Mouse (Mus musculus) heart, adult 11 months (tissue): ENCODE measurements around the gene Gnas.
A peak's percentile ranks its signal among the peaks of the same experiment; 100 is the strongest.

ENCODE experiments used
- DNase-seq: peaks from one replicate; pipeline ENCODE4 v3.0.0; 2022

The Gnas gene

GRCm38 (mm10) chr2:174381021-174381420 lies 96.9 kb downstream of the Gnas start:
- no peak for DNase-seq

- DNase-seq = peak; percentile 52
These were observed 107.8 kb downstream of the Gnas start for GRCm38 (mm10) chr2:174391936-174392335.

- peak; percentile 59 for DNase-seq
These were observed 108.4 kb downstream of the Gnas start for GRCm38 (mm10) chr2:174392554-174392953.

GRCm38 (mm10) chr2:174393383-174393782 lies 109.3 kb downstream of the Gnas start:
- DNase-seq = peak; percentile 76
